Mouse (Mus musculus) kidney, adult 2 months (tissue): ENCODE measurements around the gene Zfp398.

Experiments
- CTCF ChIP-seq: fragments of 200-500 bp; conservative IDR thresholded peaks from 2 replicates; pipeline ENCODE4 v1.5.1; 2011; ENCODE audit warnings: low read depth, mild to moderate bottlenecking, control low read depth, low read length, moderate library complexity, mixed read lengths; ENCODE audit not compliant: insufficient read depth, insufficient read length
- POLR2A ChIP-seq: fragments of 200-500 bp; IDR thresholded peaks from one replicate; pipeline ENCODE4 v1.6.1; 2011; ENCODE audit warnings: low read depth, low read length, control low read depth

DNA sequence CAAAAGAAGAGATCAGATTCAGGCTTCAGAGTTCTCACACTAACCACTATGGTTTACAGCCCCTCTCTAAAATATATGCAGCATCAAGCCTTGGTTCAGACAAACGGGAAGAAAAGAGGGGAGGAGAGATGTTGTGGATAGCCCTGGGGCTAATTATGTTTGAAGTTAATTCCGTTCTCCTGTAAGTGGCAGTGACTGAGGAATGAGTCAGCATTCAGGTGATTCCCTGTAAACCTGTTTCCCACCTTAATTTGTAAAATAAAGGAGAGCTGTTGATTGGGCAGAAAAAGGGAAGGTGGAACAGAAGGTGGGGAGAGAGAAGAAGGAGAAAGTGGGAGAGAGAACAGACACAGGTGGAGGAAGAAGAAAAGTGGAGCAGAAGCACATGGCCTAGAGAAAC is 11.2 kb upstream of the Zfp398 start:
- TF ChIP-seq POLR2A, result no peak
- no peak for TF ChIP-seq CTCF
